Mouse (Mus musculus) limb, embryonic 15.5 days (tissue): ENCODE results near the gene Pbx2. TPM values are rescaled to one million over a fixed set of nuclear protein-coding genes. Genes with fewer than 3 reads are reported as not detected.
A peak's percentile ranks its signal among the peaks of the same experiment; 100 is the strongest.

ENCODE experiments used
- ATAC-seq: fragments of 200-750 bp; cut with Nextera tagmentation; 2 replicates; pipeline ENCODE4 v1.8.0; 2017; ENCODE audit warnings: low read depth, moderate TSS enrichment; ENCODE audit not compliant: insufficient number of reproducible peaks, low FRiP score, low TSS enrichment
- H3K27ac ChIP-seq: fragments of 300-500 bp; sonication (generic); 2 replicates; pipeline ENCODE4 v1.5.1; 2015; ENCODE audit warnings: moderate library complexity, mild to moderate bottlenecking, inconsistent platforms
- H3K27me3 ChIP-seq: fragments of 300-500 bp; sonication (generic); 2 replicates; pipeline ENCODE4 v1.6.1; 2015; ENCODE audit warnings: inconsistent platforms
- H3K36me3 ChIP-seq: fragments of 300-500 bp; sonication (generic); 2 replicates; pipeline ENCODE4 v1.6.1; 2015; ENCODE audit warnings: inconsistent platforms
- H3K4me1 ChIP-seq: fragments of 300-500 bp; sonication (generic); 2 replicates; pipeline ENCODE4 v1.6.1; 2015; ENCODE audit warnings: inconsistent platforms
- H3K4me2 ChIP-seq: fragments of 300-500 bp; sonication (generic); 2 replicates; pipeline ENCODE4 v1.6.1; 2015; ENCODE audit warnings: mild to moderate bottlenecking, inconsistent platforms
- H3K4me3 ChIP-seq: fragments of 300-500 bp; sonication (generic); 2 replicates; pipeline ENCODE4 v1.5.1; 2015; ENCODE audit warnings: mild to moderate bottlenecking, inconsistent platforms
- H3K9ac ChIP-seq: fragments of 300-500 bp; sonication (generic); 2 replicates; pipeline ENCODE4 v1.6.1; 2015; ENCODE audit warnings: inconsistent platforms
- H3K9me3 ChIP-seq: fragments of 300-500 bp; sonication (generic); 2 replicates; pipeline ENCODE4 v1.6.1; 2016; ENCODE audit warnings: inconsistent platforms
- WGBS: fragments of 180-500 bp; shearing (Covaris S2); methylation state at CpG from one replicate; pipeline ENCODE4 v1.1.7; 2015; 5-methylcytosine and 5-hydroxymethylcytosine counted together
- polyA plus RNA-seq: library from polyadenylated mRNA; unstranded; fragments of >200 nt; fragmentation: Nextera tagmentation; extraction: Ambion mirVana; gene quantifications from 2 replicates; pipeline ENCODE4 v1.2.1, GENCODE M21; 2015

The Pbx2 gene
- polyA plus RNA-seq, 1 experiment from 2014 or later: 9.8 TPM

GRCm38 (mm10) chr17:34582528-34582927 lies 8.5 kb upstream of the Pbx2 start:
- WGBS: 80% methylated on average over 12 of the region's 12 CpGs
- no peak overlapping the region for H3K4me3 ChIP-seq
- no peak overlapping the region for H3K27ac ChIP-seq
- no peak overlapping the region for H3K9ac ChIP-seq
- H3K4me1 ChIP-seq: peaks cover 15% of the 10 kb centered on the region
- H3K27me3 ChIP-seq: no peaks in the 10 kb centered on the region
- no peaks in the 10 kb centered on the region for H3K9me3 ChIP-seq
- ATAC-seq: no peak
- no peak overlapping the region for H3K4me2 ChIP-seq
- H3K36me3 ChIP-seq: no peaks in the 10 kb centered on the region

- Histone ChIP-seq H3K27ac (no peak overlapping the region), H3K4me1 (peaks cover 21% of the 10 kb centered on the region), H3K4me3 (no peak overlapping the region), H3K9me3 (no peaks in the 10 kb centered on the region), H3K36me3 (no peaks in the 10 kb centered on the region), H3K4me2 (no peak overlapping the region), H3K27me3 (no peaks in the 10 kb centered on the region), H3K9ac (no peak overlapping the region)
- no peak for ATAC-seq
- WGBS: 59% methylated on average over 7 of the region's 7 CpGs
These were observed 7.7 kb upstream of the Pbx2 start for GRCm38 (mm10) chr17:34583397-34583796.

GRCm38 (mm10) chr17:34583819-34584218 lies 7.2 kb upstream of the Pbx2 start:
- Histone ChIP-seq H3K4me2 (no peak overlapping the region), H3K4me1 (peaks cover 25% of the 10 kb centered on the region), H3K4me3 (no peak overlapping the region), H3K9ac (no peak overlapping the region), H3K9me3 (no peaks in the 10 kb centered on the region), H3K27me3 (no peaks in the 10 kb centered on the region), H3K36me3 (no peaks in the 10 kb centered on the region), H3K27ac (no peak overlapping the region)
- WGBS: 93% methylated on average over 8 of the region's 8 CpGs
- no peak for ATAC-seq

- Histone ChIP-seq H3K4me2 (no peak overlapping the region), H3K4me3 (no peak overlapping the region), H3K9me3 (no peaks in the 10 kb centered on the region), H3K27me3 (no peaks in the 10 kb centered on the region), H3K27ac (no peak overlapping the region), H3K4me1 (peaks cover 38% of the 10 kb centered on the region), H3K36me3 (no peaks in the 10 kb centered on the region), H3K9ac (no peak overlapping the region)
- no peak for ATAC-seq
- WGBS: 87% methylated on average over 8 of the region's 8 CpGs
These were observed 5.9 kb upstream of the Pbx2 start for GRCm38 (mm10) chr17:34585121-34585520.

- Histone ChIP-seq H3K36me3 (no peaks in the 10 kb centered on the region), H3K4me3 (peak overlapping the region; percentile 86), H3K27me3 (no peaks in the 10 kb centered on the region), H3K4me1 (peaks cover 47% of the 10 kb centered on the region), H3K4me2 (peak overlapping the region; percentile 93), H3K9me3 (no peaks in the 10 kb centered on the region), H3K27ac (peak overlapping the region; percentile 98), H3K9ac (peak overlapping the region; percentile 71)
- 27% methylated on average over 32 of the region's 32 CpGs for WGBS
- ATAC-seq: no peak
These were observed 4.9 kb upstream of the Pbx2 start for GRCm38 (mm10) chr17:34585877-34586771.

- H3K27me3 ChIP-seq: no peaks in the 10 kb centered on the region
- H3K27ac ChIP-seq: peak overlapping the region; percentile 98
- peak overlapping the region; percentile 71 for H3K9ac ChIP-seq
- peaks cover 53% of the 10 kb centered on the region for H3K4me1 ChIP-seq
- H3K9me3 ChIP-seq: no peaks in the 10 kb centered on the region
- peak; percentile 83 for ATAC-seq
- H3K4me3 ChIP-seq: peak overlapping the region; percentile 86
- WGBS: under 1% methylated on average over 38 of the region's 38 CpGs
- H3K36me3 ChIP-seq: no peaks in the 10 kb centered on the region
- H3K4me2 ChIP-seq: peak overlapping the region; percentile 93
These were observed 4.2 kb upstream of the Pbx2 start for GRCm38 (mm10) chr17:34586796-34587422.

GRCm38 (mm10) chr17:34587423-34587811 lies 3.6 kb upstream of the Pbx2 start:
- ATAC-seq: peak; percentile 84
- Histone ChIP-seq H3K27me3 (no peaks in the 10 kb centered on the region), H3K4me2 (peak overlapping the region; percentile 93), H3K27ac (peak overlapping the region; percentile 98), H3K4me1 (peaks cover 53% of the 10 kb centered on the region), H3K4me3 (peak overlapping the region; percentile 86), H3K9me3 (no peaks in the 10 kb centered on the region), H3K9ac (peak overlapping the region; percentile 94), H3K36me3 (no peaks in the 10 kb centered on the region)
- under 1% methylated on average over 46 of the region's 50 CpGs for WGBS

GRCm38 (mm10) chr17:34587814-34588213 lies 3.3 kb upstream of the Pbx2 start:
- WGBS: 5% methylated on average over 19 of the region's 19 CpGs
- H3K4me1 ChIP-seq: peaks cover 53% of the 10 kb centered on the region
- H3K27ac ChIP-seq: peak overlapping the region; percentile 98
- no peaks in the 10 kb centered on the region for H3K36me3 ChIP-seq
- H3K9ac ChIP-seq: peak overlapping the region; percentile 94
- H3K9me3 ChIP-seq: no peaks in the 10 kb centered on the region
- H3K4me2 ChIP-seq: peak overlapping the region; percentile 93
- peak overlapping the region; percentile 86 for H3K4me3 ChIP-seq
- no peak for ATAC-seq
- no peaks in the 10 kb centered on the region for H3K27me3 ChIP-seq

- 68% methylated on average over 3 of the region's 3 CpGs for WGBS
These were observed 2.3 kb upstream of the Pbx2 start for GRCm38 (mm10) chr17:34588767-34589166.

GRCm38 (mm10) chr17:34589206-34589605 lies 1.9 kb upstream of the Pbx2 start:
- Histone ChIP-seq H3K4me1 (peaks cover 59% of the 10 kb centered on the region), H3K36me3 (no peaks in the 10 kb centered on the region), H3K9me3 (no peaks in the 10 kb centered on the region), H3K27me3 (no peaks in the 10 kb centered on the region), H3K4me3 (no peak overlapping the region), H3K9ac (no peak overlapping the region), H3K27ac (no peak overlapping the region), H3K4me2 (peak overlapping the region; percentile 17; the same call in 1 of the 2 replicates)
- no peak for ATAC-seq
- WGBS: 34% methylated on average over 7 of the region's 7 CpGs

More at GRCm38 (mm10) chr17:34588767-34589166, 2.3 kb upstream of the Pbx2 start:
- Histone ChIP-seq H3K27me3 (no peaks in the 10 kb centered on the region), H3K4me2 (no peak overlapping the region), H3K4me1 (peaks cover 55% of the 10 kb centered on the region), H3K27ac (peak overlapping the region; percentile 35; the same call in 1 of the 2 replicates), H3K36me3 (no peaks in the 10 kb centered on the region), H3K4me3 (no peak overlapping the region), H3K9ac (no peak overlapping the region), H3K9me3 (no peaks in the 10 kb centered on the region)
- no peak for ATAC-seq

GRCm38 (mm10) chr17:34589681-34590101 lies 1.4 kb upstream of the Pbx2 start, which contains the start of gene Gpsm3:
Gene Gpsm3 (plus strand): TSS chr17:34589806.
- peaks cover 4% of the 10 kb centered on the region for H3K36me3 ChIP-seq
- H3K4me2 ChIP-seq: peak within 1 kb of the TSS; percentile 24
- H3K9ac ChIP-seq: no peak within 1 kb of the TSS
- no peaks in the 10 kb centered on the region for H3K9me3 ChIP-seq
- no peaks in the 10 kb centered on the region for H3K27me3 ChIP-seq
- 23% methylated on average over 7 of the region's 7 CpGs for WGBS
- peak within 1 kb of the TSS; percentile 98 for H3K27ac ChIP-seq
- 0 out of 2 replicates have a peak within 1 kb of the TSS, but pooled peaks have one; percentile 5 for H3K4me3 ChIP-seq
- H3K4me1 ChIP-seq: peaks cover 64% of the 10 kb centered on the region
- no peak for ATAC-seq
